Mouse (Mus musculus) spleen, adult 12 weeks (tissue): ENCODE results near the gene Babam2.
A peak's percentile ranks its signal among the peaks of the same experiment; 100 is the strongest.
"Not testable (repeated sequence)": the region's sequence is repeated elsewhere in the genome, so short reads cannot be mapped to it uniquely, and the experiment has no call there.

Source experiments
- DNase-seq: peaks from one replicate; pipeline ENCODE4 v3.0.0; 2022; ENCODE audit warnings: low spot score

The Babam2 gene

GRCm38 (mm10) chr5:31829588-31829987 lies 132.1 kb downstream of the Babam2 start:
- no peak for DNase-seq

DNA sequence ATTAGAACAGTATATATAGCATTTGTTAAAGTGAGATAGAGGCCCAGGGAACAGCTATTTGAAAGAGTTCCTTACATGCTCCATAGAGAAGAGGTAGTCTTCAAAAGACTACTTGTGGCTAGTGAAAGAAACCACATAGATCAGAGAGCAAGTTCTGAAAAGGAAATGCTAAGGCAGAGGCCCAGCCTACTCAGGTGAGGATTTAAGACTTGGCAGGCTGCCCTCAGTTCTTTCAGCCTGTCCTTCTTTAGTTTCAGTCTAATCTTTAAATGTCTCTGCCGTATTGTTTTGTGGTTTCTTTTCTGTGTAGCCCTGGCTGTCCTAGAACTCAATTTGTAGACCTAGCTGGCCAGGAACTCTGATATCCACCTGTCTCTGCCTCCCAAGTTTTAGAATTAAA lies 134.1 kb downstream of the Babam2 start:
- no peak for DNase-seq

- no peak for DNase-seq
These were observed 138.2 kb downstream of the Babam2 start for GRCm38 (mm10) chr5:31835691-31836090.

DNA sequence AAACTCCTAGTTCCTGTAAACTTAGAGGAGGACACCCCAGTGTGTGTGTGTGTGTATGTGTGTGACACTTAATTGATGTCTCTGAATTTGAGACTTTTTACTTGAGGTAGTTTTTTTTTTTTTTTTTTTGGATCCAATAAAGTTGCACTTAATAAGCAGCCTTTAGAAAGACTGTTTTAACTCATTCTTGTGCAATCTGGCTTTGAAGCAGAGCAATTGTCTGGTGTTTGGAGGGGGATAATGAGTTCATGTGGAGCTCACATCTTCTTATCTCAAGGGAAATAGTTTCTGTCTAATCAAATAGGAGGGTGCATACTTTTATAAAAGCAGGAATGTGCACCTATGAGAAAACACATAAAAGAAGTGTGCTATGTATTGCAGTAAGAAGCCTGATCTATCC lies 142.5 kb downstream of the Babam2 start:
- no peak for DNase-seq

DNA sequence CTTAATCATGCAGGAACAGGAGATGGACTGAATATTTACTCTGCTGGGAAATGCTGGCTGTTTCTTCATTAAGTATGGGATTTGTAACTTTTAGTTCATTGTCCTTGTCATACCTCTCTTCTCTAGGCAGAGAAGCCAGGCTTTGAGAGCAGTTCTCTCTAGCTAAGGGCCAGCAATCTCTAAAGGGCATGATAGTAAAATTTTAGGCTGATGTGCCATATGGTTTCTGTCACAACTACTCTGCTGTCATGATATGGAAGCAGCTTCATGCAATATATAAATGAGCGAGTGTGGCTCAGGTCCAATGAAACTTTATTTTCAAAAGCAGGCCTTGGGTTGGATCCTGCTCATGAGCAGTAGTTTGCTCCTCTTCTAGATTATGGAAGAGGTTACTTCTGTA lies 142.9 kb downstream of the Babam2 start:
- no peak for DNase-seq

- DNase-seq = no peak
These were observed 147.4 kb downstream of the Babam2 start for GRCm38 (mm10) chr5:31844856-31845255.

- no peak for DNase-seq
These were observed 149.5 kb downstream of the Babam2 start for GRCm38 (mm10) chr5:31846971-31847370.

GRCm38 (mm10) chr5:31848995-31849394 lies 151.5 kb downstream of the Babam2 start:
- DNase-seq = no peak

GRCm38 (mm10) chr5:31852786-31853185 lies 155.3 kb downstream of the Babam2 start:
- no peak for DNase-seq

DNA sequence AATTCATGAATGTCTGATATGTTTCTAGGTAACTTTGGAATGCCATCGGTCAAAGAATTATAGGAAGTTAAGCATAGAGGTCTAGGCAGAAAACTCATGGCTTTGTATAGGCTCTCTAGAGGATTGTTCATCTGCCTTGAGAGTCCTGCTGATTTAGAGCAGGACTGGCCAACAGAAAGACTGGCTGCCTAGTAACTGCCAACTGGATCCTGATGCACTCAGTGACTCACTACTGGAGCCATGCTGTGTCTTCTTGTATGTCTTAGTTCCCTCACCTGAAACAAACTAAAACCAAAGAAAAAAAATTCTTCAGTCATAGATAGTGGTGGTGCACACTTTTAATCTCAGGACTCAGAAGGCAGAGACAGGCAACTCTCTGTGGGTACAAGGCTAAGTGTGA lies 156.3 kb downstream of the Babam2 start:
- DNase-seq = no peak

- not testable (repeated sequence) for DNase-seq
These were observed 161.4 kb downstream of the Babam2 start for GRCm38 (mm10) chr5:31858877-31859276.

DNA sequence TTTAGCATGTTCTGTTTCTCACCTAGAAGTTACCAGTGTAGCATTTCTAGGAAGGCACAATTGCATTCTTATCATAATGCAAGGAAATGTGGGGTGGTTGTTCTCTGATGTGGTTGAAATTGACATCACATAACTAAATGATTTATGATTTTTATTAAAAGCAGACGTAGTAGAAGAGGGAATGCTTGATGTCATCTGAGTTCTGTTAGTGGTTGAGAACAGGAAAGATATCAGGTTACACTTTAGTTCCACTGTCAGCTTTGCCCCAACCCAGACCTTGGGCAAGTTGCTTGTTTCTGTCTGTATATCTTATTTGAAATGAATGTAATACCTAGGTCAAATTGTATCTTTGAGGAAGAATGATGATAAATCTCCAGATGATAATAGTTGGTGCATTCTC lies 162.9 kb downstream of the Babam2 start:
- DNase-seq = no peak

DNA sequence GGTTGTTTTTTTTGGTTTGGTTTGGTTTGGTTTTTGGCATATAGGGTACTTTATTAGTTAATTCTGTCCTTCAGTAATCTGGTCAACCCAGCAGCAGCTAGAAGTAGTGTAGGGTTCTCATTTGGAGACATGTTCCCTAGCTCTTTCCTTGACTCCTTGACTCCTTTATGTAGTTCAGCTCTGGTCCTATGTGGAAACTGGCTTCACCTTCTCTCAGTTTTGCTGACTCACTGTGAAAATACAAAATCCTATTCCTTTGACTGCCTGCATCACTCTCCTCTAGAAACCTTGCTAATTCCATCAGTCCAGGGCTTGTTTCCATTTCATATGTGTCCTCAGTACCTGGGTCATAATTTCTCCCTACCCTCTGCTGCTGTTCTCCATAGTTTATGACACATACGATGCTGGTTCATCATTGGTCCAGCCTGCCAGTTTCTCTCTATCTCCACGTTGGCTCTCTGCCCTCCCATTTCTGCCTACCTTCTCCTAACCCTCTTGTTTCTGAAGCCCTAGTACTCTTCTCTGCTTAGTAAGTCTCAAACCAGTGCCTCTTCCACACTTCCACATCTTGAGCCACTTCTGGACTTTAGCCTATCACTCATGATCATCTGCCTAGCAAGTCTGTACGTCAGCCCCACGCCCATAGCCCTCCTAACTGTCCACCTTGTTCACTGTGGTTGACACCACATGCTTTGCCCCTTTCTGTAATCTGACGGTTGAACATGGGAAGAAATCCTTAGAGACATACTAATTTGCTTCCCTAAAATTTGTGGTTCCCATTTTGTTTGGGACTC lies 163.5 kb downstream of the Babam2 start:
- DNase-seq = no peak

GRCm38 (mm10) chr5:31862753-31863468 lies 165.4 kb downstream of the Babam2 start:
- no peak for DNase-seq

- no peak for DNase-seq
These were observed 166.6 kb downstream of the Babam2 start for GRCm38 (mm10) chr5:31864095-31864494.

GRCm38 (mm10) chr5:31866071-31866470 lies 168.6 kb downstream of the Babam2 start:
- DNase-seq = no peak

DNA sequence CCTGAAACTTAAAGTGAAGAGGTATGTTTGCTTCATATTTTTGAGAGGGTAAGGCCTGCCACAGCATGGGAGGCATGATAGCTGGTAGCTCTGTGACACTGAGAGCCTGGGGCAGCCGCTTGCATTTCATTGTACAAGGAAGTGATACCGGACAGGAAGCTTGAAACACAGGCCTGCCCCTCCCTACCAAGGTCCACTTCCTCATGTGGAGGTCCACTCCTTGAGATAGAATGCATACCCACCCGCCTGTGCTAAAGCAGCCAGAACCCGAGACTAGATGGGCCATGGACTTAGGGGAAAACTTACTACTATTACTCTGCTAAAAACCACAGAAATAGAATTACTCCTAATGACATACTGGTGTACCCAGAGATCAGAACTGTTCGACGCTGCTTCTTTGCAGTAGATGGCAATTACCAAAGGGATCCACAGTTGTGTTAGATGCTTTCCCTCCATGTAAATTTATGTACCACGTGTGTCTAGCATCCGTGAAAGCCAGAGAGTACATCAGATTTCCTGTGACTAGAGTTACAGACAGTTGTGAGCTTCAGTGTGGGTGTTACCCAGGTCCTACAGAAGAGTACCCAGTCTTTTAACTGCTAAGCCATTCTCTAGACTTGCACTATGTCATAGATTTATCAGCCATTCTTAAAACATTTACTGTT lies 173.5 kb downstream of the Babam2 start:
- peak; percentile 10 for DNase-seq

DNA sequence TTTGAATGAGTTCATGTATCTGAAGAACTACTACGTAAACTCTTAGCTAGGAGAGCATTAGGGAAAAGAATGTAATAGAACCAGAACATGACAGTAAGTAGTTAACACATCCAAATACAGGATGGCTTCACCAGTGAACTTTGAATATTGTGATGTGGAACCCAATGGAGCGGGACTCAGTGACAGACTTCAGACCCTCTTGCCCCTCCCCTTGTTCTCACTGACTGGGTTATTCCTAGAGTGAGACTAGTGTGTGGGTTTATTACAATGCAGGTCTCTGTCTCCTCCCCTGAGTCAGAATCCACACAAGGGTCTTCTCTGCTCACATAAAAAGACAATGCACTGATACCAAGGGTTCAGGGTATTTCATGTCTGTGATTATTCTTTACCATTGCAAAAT lies 175.8 kb downstream of the Babam2 start:
- no peak for DNase-seq

DNA sequence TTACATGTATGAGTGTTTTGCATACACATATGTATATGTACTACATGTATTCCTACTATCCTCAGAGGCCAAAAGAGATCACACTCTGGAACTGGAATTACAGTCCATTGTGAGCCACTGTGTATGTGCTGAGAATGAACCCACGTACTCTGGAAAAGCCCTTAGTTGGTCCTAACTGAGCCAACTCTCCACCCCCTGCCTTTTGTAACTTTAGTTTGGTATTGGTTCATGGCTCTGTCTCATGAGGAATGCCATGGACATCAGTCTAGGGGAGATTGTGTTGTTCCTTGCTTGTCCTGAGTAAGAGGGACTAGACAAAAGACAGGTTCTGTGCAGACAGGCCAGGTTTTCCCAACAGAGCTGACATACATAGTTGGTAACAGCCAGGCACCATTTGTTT lies 177.1 kb downstream of the Babam2 start:
- no peak for DNase-seq

GRCm38 (mm10) chr5:31875443-31875842 lies 178.0 kb downstream of the Babam2 start:
- DNase-seq = no peak

- DNase-seq = no peak
These were observed 178.9 kb downstream of the Babam2 start for GRCm38 (mm10) chr5:31876216-31876974.

- no peak for DNase-seq
These were observed 183.0 kb downstream of the Babam2 start for GRCm38 (mm10) chr5:31880457-31880856.
